Mouse (Mus musculus) brown adipose tissue, adult 24 weeks (tissue): ENCODE results near the gene Lsm8. TPM values are rescaled to one million over a fixed set of nuclear protein-coding genes. Genes with fewer than 3 reads are reported as not detected.
"Not testable (repeated sequence)": the region's sequence is repeated elsewhere in the genome, so short reads cannot be mapped to it uniquely, and the experiment has no call there.

ENCODE experiments used
- H3K27ac ChIP-seq: fragments of 200-500 bp; replicated peaks from 2 replicates; pipeline ENCODE4 v1.5.1; 2012; ENCODE audit warnings: low read depth, mild to moderate bottlenecking, low read length
- H3K4me1 ChIP-seq: fragments of 200-500 bp; 2 replicates; pipeline ENCODE4 v1.6.1; 2012; ENCODE audit warnings: low read length, mixed read lengths; ENCODE audit not compliant: control insufficient read depth, insufficient read depth, insufficient read length
- H3K4me3 ChIP-seq: fragments of 200-500 bp; 2 replicates; pipeline ENCODE4 v1.5.1; 2012; ENCODE audit warnings: low read depth, mild to moderate bottlenecking, low read length, moderate library complexity; ENCODE audit not compliant: insufficient read depth
- polyA plus RNA-seq: library from polyadenylated mRNA; stranded (reverse); fragments of >200 nt; gene quantifications from 2 replicates; pipeline ENCODE4 v1.2.4, GENCODE M21; 2012; ENCODE audit not compliant: missing spikeins, insufficient read depth, insufficient read length

Gene Lsm8
- 18.7 and 29.7 TPM in 2 replicates for polyA plus RNA-seq

- peak within 1 kb of the TSS; percentile 75 for H3K4me3 ChIP-seq
- H3K4me1 ChIP-seq: no peaks in the 10 kb centered on the region; the same call in 1 of the 2 replicates
- peak within 1 kb of the TSS; percentile 90 for H3K27ac ChIP-seq
These were observed at the start of gene Lsm8 for GRCm38 (mm10) chr6:18848051-18848701. Gene Lsm8, plus strand, starts transcription at chr6:18848579.

- no peak overlapping the region for H3K27ac ChIP-seq
- no peak overlapping the region for H3K4me3 ChIP-seq
- H3K4me1 ChIP-seq: no peaks in the 10 kb centered on the region
These were observed 47.4 kb upstream of the Lsm8 start for GRCm38 (mm10) chr6:18800869-18801511.

- Histone ChIP-seq H3K27ac (no peak overlapping the region), H3K4me1 (no peaks in the 10 kb centered on the region), H3K4me3 (no peak overlapping the region)
These were observed 35.8 kb upstream of the Lsm8 start for GRCm38 (mm10) chr6:18812623-18813022.

- no peak overlapping the region for H3K27ac ChIP-seq
- H3K4me3 ChIP-seq: no peak overlapping the region
- H3K4me1 ChIP-seq: no peaks in the 10 kb centered on the region
These were observed 32.8 kb upstream of the Lsm8 start for GRCm38 (mm10) chr6:18815606-18816005.

GRCm38 (mm10) chr6:18819343-18819742 lies 29.0 kb upstream of the Lsm8 start:
- no peak overlapping the region for H3K4me3 ChIP-seq
- no peak overlapping the region for H3K27ac ChIP-seq
- no peaks in the 10 kb centered on the region for H3K4me1 ChIP-seq

- H3K4me3 ChIP-seq: no peak overlapping the region
- H3K4me1 ChIP-seq: no peaks in the 10 kb centered on the region
- no peak overlapping the region for H3K27ac ChIP-seq
These were observed 28.1 kb upstream of the Lsm8 start for GRCm38 (mm10) chr6:18820246-18820645.

- H3K4me3 ChIP-seq: no peak overlapping the region
- no peak overlapping the region for H3K27ac ChIP-seq
- H3K4me1 ChIP-seq: no peaks in the 10 kb centered on the region
These were observed 25.6 kb upstream of the Lsm8 start for GRCm38 (mm10) chr6:18822812-18823211.

GRCm38 (mm10) chr6:18832958-18833357 lies 15.4 kb upstream of the Lsm8 start:
- Histone ChIP-seq H3K4me3 (no peak overlapping the region), H3K4me1 (no peaks in the 10 kb centered on the region), H3K27ac (no peak overlapping the region)

GRCm38 (mm10) chr6:18844529-18844928 lies 3.9 kb upstream of the Lsm8 start:
- H3K27ac ChIP-seq, H3K4me3 ChIP-seq, H3K4me1 ChIP-seq: not testable (repeated sequence)

- Histone ChIP-seq H3K27ac (peak overlapping the region; percentile 33; the same call in 1 of the 2 replicates), H3K4me3 (peak overlapping the region; percentile 57)
- not testable (repeated sequence) for H3K4me1 ChIP-seq
These were observed 2.8 kb upstream of the Lsm8 start for GRCm38 (mm10) chr6:18845571-18845970.

- Histone ChIP-seq H3K27ac (no peak overlapping the region), H3K4me1 (no peaks in the 10 kb centered on the region; the same call in 1 of the 2 replicates), H3K4me3 (peak overlapping the region; percentile 75)
These were observed 303 bp downstream of the Lsm8 start for GRCm38 (mm10) chr6:18848702-18849061.

GRCm38 (mm10) chr6:18855323-18855722 lies 6.9 kb downstream of the Lsm8 start:
- H3K27ac ChIP-seq: no peak overlapping the region
- no peak overlapping the region for H3K4me3 ChIP-seq
- no peaks in the 10 kb centered on the region for H3K4me1 ChIP-seq

GRCm38 (mm10) chr6:18856487-18857078 lies 8.2 kb downstream of the Lsm8 start:
- no peak overlapping the region for H3K27ac ChIP-seq
- H3K4me3 ChIP-seq: no peak overlapping the region
- no peaks in the 10 kb centered on the region for H3K4me1 ChIP-seq

- Histone ChIP-seq H3K4me1 (no peaks in the 10 kb centered on the region), H3K4me3 (no peak within 1 kb of the TSS), H3K27ac (no peak within 1 kb of the TSS)
These were observed 17.6 kb downstream of the Lsm8 start, which contains the start of gene Ankrd7 for GRCm38 (mm10) chr6:18866018-18866417. Gene Ankrd7, plus strand, starts transcription at chr6:18866318.

- Histone ChIP-seq H3K4me1 (no peaks in the 10 kb centered on the region), H3K4me3 (no peak overlapping the region), H3K27ac (no peak overlapping the region)
These were observed 40.7 kb downstream of the Lsm8 start for GRCm38 (mm10) chr6:18889030-18889429.

- Histone ChIP-seq H3K4me3 (no peak overlapping the region), H3K27ac (no peak overlapping the region), H3K4me1 (no peaks in the 10 kb centered on the region)
These were observed 45.8 kb downstream of the Lsm8 start for GRCm38 (mm10) chr6:18894142-18894541.
